Mouse (Mus musculus) skeletal muscle tissue, adult 2 months (tissue): ENCODE data around the gene Kcnk12.
A peak's percentile ranks its signal among the peaks of the same experiment; 100 is the strongest.

Experiments used
- DNase-seq: peaks from one replicate; pipeline ENCODE4 v3.0.0-alpha.2; 2012; ENCODE audit warnings: low read depth, low spot score

Gene Kcnk12

DNA sequence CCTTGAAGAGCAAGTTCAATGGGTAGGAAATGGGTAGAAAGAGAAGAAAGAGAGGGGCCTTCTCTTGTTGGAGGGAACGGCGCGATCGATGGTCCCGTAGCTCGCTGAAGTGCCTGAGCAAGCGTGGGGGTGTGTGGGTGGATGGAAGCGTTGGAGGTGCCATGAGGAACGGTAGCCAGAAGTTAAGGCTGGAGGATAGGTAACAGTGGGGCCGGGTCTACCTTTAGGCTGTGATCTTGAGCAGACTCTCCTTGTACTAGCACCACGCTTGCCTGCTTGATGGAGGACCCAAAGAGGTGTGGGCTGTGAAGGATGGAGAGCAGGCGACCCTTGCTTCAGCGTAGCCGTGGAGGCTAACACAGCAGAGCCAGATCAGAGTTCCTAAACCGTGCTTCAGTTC lies 12.1 kb downstream of the Kcnk12 start:
- no peak for DNase-seq

DNA sequence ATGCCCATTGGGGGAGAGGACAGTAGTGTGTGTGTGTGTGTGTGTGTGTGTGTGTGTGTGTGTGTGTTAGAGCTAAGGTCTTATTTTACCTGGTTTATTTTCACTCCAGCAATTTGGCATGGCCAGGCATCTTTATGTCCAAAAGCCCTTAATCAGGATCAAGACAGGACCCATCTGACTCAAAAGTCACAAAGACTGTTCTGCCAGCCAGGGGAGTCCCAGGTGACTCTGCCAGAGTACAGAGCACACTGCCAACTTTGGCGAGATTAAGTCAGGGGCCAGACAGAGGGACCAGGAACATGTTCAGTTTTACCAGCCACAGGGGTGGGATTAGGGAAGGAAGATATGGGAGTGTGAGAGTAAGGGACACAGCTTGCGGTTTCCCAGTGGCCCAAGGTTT lies 12.9 kb downstream of the Kcnk12 start:
- DNase-seq = no peak

DNA sequence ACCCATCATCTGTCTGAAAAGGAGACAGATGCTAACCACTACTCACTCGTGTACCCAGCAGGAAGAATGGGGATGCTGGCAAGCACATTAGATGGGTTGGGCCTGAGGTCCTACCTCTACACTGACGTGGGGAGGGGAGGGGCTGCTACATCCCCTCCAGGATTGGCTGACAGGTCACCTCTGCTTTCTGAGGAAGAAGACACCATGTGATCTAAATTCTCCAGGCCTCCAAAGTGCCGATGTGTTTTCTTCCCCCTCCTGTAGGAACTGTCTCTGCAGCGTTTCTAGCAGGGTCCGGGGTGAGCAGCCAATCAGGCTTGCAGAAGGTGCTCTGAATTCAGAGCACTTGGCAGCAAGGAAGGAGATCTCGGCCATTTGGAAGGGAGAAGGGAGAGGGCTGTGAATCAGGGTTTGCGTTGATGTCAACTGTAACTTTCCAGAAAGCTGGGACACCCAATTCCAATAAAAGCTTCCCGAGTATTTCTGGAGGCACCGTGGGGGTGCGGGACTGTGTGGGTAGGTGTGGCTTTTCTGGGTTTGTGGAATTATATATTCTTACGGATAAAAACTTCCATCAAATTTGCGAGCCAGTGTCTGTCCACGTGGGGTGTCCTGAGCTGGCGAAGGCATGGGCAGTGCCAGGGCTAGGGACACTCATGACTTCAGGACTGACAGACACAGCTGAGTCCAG lies 13.5 kb downstream of the Kcnk12 start:
- DNase-seq = no peak

DNA sequence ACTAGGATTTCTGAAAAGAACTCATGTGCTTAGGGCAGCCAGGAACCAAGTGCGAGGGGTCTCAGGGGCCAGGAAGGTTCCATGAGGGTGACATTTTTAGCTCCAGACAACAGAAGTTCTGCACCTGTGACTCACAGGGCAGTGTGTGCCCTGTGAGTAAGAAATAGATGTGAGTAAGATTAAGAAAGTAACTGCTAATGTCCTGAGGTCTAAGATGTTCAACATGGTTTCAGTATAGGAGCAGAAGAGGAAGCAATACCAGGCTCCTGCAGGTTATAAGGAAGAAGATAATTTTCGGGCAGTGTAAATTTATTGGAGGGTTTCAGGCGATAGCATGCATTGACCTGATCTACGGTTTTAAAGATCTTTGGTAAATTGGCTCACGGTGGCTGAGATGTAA lies 16.6 kb downstream of the Kcnk12 start:
- no peak for DNase-seq

DNA sequence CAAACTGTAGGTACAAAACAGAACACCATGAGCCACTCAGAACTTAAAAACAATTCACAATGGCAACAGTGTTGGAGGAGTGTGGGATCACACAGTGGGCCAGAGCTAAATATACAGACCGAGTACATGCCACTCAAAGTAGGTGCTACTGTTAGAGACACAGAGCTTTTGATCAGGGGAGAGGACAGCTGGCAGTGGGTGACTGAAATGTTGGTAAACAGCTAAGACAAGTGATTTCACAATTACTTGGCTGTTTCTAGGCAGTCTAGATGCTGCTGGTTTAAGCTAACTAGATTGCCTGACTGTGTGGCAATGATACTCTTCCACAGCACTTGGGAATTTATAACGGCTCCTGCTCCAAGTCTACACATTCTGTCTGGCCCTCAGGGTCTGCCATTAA lies 17.6 kb downstream of the Kcnk12 start:
- DNase-seq = no peak

DNA sequence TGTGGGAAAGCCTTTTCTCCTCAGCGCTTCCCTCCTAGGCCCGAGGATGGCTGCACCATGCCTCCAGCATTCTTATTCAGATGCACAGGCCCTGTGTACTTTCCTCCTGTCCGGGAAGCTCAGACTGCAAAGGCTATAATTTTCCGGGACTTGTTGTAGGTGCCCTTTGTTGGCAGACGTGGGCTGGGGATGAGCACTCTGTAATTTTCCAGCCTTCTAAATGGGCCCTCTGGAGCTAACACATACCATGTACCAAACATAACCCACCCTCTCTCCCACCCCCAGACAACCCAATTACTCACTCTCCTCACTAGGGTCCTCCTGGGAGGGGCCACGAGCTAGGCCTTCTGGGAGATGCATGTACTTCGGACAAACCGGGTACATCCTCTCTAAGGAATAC lies 22.8 kb downstream of the Kcnk12 start:
- DNase-seq = no peak

DNA sequence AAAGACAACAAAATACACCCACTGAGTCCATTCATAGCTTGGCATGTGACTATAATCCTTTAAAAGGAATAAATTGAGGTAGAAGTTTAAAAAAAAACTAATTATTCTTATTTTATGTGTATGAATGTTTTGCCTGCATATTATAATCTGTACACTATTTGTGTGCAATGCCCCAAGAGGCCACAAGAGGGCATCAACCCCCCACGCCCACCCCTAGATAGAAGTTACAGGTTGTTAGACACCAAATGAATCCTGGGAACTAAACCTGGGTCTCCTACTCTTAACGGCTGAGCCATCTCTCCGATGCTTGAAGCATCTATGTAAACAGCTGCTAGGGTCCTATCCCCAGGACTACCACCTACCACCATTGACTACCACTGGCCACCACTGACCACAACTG lies 24.6 kb downstream of the Kcnk12 start:
- DNase-seq = no peak

DNA sequence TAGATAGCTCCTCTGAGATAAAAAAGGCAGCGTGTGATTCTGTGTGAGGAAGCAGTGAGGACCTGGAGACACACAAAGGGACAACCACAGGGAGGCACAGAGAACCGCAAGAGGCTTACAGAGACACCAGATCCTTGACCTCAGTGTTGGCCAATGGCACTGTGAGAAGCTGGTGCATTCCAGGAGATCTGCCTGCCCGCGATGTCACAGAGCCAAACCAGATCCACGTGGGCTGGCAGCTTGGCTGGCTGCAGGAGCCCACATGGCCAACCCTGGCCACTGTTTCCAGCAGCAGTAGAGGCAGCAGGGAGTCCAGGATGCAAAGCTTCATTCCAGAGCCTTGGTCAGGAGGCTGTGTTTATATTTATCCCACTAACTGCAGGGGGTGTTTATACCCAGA lies 27.0 kb downstream of the Kcnk12 start:
- DNase-seq = peak; percentile 7

DNA sequence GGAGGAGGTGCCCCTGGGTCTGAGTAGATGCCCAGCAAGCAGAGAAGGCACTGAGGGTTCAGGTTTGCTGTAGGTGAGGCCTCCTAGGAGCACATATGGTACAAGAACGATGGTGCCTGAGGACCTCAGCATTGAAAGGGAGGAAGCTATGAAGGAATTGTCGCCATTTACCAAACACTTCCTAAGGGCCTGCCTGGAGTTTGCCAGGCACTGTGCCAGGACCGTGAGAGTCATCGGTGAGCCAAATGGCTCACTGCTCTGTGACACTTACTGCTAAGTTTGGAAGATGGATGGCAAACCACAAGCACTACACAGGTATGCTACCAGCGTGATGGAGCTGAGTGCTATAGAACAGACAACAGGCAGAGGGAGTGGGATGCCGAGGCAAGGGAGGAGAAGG lies 30.9 kb downstream of the Kcnk12 start:
- DNase-seq = no peak

DNA sequence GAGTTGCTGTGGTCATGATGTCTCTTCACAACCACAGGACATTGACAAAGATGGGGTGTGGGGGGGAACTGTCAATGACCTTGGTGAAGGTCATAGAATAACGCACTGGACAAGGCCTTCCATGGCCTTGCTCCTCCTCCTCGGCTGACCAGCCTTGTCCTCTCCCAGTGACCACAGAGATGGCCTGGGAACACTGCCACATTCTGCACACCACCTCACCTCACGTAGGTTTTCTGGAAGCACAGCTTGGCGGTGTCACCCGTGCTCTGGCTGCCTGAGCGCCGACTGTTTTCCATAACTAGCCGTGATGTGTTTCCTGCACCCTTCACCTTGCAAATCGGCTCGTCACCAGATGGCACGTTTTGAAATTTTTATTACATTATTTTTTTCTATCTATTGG lies 32.8 kb downstream of the Kcnk12 start:
- DNase-seq = no peak

DNA sequence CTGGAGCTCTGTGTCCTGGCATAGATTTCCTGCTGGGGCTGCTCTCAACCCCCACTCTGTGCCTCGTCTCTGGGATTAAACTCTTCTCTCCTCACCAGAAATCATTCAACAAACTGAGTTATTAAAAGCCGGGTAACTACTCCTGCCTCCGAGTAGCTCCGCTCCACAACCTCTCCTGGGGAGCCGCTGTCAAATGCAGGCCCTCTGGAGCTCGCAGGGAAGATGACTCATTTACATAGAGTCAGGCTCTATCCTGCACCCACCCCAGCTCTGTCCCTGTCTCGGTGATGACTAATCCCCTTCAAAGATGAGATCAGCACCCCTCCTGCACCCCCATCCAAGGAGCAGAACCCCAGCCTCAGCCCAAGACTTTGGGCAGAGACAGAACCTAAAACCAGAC lies 34.6 kb downstream of the Kcnk12 start:
- DNase-seq = no peak

DNA sequence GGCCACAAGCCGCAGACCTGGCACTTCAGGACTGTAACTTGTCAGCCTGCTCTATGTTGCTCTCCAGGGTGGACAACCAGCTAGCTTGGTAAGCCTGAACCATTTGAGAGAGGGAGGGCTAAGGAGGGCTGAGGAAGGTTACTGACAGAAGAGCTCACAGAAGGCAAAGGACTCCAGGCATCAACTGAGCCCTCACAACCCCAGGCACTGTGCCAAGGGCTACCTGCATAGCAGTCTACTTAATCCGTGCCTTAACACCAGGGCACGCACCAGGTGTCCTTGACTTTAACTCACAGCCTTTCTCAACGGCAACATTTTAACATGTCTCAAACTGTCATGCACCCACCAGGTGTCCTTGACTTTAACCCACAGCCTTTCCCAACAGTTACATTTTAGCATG lies 37.5 kb downstream of the Kcnk12 start:
- DNase-seq = no peak

DNA sequence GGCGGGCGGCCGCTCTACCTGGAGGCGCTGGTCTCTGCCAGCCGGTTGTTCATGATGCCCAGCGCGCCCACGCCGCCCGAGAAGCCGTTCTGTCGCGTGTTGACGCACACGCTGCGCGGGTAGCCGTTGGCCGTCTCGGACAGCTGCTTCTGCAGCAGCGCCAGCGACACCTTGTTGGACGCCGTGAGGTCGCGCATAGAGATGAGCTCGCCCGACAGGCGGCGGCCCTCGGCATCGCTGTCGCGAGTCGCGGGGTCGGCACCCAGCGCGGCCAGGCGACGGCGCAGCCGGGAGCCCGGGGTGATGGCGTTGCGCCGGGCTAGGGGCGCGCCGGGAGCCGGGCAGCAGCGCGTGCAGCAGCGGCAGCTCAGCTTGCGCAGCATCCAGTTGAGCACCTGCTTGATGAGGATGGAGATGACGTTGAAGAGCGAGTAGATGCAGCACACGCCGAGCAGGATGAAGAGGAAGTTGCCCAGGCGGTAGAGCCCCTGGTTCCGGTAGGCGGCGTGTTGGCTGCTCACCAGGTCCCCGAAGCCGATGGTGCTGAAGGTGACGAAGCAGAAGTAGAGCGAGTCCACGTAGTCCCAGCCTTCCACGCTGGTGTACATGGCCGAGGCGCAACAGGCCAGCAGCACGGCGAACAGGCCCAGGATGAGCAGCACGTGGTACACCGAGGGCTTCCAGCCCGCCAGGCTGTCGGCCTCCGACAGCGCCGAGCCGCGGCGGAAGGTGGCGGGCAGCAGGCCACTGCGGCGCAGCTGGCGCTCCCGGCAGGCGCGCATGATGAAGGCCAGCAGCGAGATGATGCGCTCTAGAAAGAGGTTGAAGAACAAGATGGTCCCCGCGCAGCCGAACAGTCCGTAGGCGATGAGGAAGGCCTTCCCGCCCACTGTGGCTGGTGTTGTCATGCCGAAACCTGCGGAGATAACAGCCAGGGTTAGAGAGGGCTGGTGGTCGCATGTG lies 51.6 kb downstream of the Kcnk12 start:
- no peak for DNase-seq

DNA sequence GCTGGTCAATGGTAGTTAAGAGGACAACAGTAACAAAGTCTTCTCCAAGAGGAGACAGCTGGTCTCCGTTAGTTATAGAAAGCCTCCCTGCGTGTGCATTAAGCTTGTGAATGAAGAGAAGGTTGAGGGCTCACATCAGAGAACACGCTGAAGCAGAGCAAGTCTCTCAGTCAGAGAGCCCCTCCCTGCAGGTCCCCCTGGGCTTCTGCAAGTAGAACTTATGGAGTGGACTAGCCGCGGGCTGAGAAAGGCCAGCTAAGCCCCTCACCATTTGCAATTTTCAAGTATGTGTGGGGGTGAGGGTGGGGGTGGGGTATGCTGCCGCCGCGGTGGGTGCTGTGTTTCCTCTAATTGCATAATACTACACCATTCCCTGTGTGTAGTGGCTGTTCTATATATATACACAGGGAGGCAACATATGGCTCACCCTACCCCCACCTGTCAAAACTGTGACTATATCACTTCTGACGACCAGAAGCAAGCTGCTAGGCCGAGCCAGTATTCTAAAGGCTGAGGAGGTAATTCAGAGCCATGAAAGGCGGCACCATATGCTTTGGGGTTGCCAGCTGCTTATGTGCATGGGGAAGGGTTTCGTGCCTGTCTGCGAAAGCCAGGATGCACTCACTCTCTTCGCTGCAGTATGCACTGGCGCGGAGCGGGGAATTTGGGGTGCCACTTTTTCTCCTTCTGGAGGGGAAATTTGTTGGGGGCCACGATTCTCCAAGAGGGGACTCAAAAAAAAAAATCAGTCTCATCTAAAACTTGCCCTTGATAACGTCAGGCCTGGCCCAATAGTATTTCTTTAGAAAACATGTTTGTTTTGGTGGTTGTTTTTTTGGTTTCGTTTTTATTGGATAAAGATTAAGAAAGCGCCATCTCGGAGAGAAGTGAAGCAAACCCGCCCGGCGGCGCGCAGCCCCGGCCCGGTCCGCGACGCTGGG lies 52.5 kb downstream of the Kcnk12 start:
- DNase-seq = no peak

DNA sequence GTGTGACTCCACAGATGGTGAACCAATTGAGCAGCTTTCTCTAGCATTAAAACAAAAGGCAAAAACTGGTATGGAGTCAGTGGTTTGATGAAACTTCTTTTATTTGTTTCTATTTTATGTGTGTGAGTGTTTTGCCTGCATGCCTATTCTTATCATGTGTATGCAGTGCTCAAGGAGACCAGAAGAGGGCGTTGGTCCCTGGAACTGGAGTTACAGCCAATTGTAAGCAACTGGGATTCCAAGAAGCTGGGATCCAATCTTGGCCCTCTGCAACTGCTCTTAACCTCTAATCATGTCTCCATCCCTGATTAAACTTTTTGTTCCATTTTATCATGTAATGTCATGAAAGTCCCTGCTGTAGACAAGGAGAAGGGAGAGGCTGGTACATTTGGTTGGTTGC lies 58.0 kb downstream of the Kcnk12 start:
- no peak for DNase-seq

DNA sequence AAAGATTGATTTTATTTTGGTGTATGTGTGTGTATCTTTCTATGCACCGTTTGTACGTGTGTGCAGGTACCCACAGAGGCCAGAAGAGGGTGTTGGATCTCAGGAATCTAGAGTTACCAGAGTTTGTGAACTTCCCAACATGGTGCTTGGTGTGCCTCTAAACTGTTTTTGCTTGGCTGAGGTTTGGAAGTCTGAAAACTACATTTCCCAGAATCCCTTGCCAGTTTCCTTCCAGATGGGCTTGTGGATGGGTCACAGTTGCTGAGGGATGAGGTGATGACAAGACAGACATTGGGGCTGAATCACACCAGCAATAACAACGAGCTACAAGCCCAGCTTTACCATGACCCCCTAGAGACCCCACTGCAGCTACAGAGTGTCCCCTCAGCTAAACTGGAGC lies 60.6 kb downstream of the Kcnk12 start:
- no peak for DNase-seq

DNA sequence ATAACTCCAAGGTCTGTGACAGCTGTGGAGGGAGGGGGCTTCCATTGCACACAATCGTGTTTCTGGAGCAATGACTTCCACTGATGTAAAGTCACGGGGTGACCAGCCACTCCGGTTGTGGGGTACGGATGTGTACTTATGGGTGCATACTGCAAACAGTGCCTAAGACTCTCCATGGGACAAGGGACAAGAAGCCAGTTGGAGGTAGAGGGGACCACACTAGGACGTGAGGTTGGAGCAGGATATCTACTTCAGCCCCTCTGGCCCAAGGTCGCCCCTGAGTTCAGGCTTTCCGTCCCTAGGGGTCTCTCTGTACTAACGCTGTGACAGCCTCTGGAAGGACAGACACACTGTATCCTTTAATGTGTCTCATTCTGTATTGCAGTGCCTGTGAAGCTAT lies 63.3 kb downstream of the Kcnk12 start:
- DNase-seq = no peak

DNA sequence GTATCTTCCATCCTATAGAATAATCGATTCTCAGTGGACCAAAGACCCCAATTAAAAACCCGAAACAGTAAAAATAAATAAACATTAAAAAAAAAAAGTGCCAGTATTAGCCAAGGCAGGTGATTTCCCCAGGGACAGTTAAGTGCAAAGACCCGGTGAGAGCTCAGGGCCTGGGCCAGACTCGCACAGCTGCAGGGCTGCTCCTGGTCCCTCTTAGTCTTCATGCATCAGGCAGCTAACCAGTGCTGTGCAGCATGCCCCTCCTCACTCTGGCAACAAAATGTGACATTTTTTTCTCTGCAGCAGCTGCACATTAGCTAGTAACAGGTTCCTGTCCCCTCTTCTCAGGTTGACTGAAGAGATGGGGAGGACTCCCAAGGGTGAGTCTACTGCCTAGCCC lies 65.8 kb downstream of the Kcnk12 start:
- DNase-seq = no peak

DNA sequence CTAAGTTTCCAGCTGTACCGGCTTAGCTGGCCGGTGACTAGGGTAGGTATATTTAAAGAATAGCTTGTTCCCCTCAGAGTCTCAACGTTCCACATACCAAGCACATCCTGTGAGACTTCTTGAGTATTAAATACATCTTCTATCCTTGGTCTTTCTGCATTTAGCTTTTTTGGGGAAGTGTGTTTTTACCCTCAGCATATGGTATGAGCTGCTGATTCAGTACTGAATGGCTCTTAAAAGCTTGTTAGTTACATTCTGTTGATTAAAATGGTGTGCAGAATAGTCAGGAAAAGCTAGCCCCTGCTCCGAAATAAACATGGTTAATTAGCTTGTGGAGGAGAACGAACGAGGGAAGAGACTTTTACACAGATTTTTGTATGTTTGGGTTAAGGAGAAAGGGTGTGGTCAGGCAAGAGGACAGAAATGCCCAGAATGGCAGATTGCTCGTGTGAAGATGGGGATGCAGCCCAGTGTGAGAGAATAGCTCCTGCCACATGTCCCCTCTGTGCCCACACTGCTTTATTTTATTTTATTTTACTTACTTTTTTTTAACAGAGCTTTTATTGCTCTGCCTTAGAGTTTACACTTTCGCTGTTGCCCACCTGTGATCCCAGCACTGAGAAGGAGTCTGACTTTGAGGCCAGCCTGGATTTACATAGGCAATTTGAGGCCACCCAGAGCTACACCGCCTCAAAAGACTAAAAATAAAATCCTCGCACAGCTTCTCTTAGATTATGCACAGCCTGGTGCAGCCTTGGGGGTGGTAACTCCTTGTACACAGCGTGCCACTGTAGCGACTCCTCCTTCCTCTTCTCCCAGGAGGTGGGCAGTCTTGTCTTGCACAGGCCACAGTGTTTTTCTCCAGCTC lies 71.1 kb downstream of the Kcnk12 start:
- no peak for DNase-seq

DNA sequence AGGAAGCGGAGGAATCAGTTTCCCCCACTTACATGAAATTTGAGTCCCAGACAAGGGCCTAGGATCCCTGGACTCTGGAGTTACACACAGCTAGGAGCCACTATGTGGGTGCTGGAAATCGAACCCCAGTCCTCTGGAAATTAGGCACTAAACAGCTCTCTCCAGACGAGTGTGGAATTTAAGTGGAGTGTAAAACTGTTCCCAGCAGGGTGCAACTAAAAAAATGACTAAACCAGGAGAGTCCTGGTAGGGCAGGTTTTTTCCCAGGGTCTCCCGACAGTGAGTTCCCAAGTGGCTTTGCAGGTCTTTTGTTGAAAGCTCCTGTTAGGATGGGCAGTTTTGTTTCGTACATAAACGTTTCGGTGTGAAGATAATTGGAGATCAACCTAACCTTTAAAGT lies 73.1 kb downstream of the Kcnk12 start:
- no peak for DNase-seq

DNA sequence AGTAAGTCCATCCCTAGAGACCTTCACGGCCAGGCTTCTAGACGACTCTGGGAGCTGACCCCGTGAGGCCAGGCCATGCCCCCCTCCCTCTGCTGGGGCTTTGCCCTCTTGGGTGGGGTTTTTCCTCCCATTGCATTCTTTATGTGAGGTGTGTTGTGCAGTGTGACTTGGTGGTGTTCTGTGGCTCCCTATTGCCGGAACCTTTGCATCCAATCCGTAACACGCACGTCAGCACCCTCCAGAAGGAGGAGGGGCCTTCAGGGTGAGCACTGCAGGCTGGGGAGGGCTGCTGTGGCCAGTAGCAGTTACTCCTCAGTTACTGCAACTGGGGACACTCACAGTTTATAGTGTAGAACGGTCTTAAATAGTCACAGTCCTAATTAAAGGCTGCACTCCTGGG lies 97.7 kb downstream of the Kcnk12 start:
- DNase-seq = no peak
